Mouse (Mus musculus) regulatory T cell (primary cell): ENCODE results near the gene Gm14190.
"Not testable (repeated sequence)": the region's sequence is repeated elsewhere in the genome, so short reads cannot be mapped to it uniquely, and the experiment has no call there.

Experiments used
- in situ Hi-C: fragments of 300-600 bp; cut with MboI, MseI; formaldehyde crosslinking; loops from one replicate; pipeline ENCODE4 v1.15.1; 2025; ENCODE audit warnings: high pct_unique_total_duplicates

Gm14190 gene

DNA sequence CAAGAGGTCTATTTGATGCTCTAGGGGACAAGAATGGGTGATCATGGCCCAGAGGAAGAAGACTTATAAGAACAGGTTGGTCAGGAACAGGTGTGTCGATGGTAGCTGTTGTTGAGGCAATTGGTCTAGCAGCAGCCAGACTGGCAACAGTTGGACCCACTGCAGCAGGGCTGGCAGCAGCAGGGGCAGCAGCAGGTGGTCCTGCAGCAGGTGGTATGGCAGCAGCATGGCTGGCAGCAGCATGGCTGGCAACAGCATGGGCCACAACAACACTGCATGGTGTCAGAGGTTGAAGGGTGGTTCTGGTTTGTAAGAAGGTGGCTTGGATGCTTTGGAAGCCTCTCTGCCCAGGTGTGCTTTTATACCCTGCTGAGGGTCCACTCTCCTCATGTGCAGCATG is at the start of gene Gm14190:
Gene Gm14190, minus strand, starts transcription at position 278 of the 400 bp plus-strand sequence.
- in situ Hi-C loops = no loop called here

GRCm38 (mm10) chr11:99734190-99734589 is 43.6 kb upstream of the Gm14190 start, which contains the start of gene Gm14180:
TSS of gene Gm14180 (minus strand) at chr11:99734290.
- in situ Hi-C loops = no loop called here

GRCm38 (mm10) chr11:99724061-99724460 is 33.5 kb upstream of the Gm14190 start:
- in situ Hi-C loops = no loop called here

DNA sequence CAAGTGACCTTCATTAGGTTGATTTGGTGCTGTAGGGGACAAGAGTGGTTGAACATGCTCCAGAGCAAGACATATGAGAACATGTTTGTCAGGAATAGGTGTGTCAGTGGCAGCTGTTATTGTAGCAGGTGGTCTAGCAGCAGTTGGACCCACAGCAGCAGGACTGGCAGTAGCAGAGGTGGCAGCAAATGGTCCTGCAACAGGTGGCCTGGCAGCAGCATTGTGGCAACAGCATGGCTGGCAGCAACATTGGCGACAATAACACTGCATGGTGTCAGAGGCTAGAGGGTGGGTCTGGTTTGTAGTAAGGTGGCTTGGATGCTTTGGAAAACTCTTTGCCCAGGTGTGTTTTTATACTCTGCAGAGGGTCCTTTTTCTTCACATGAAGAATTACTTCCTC is 28.2 kb upstream of the Gm14190 start:
- in situ Hi-C loops = no loop called here

DNA sequence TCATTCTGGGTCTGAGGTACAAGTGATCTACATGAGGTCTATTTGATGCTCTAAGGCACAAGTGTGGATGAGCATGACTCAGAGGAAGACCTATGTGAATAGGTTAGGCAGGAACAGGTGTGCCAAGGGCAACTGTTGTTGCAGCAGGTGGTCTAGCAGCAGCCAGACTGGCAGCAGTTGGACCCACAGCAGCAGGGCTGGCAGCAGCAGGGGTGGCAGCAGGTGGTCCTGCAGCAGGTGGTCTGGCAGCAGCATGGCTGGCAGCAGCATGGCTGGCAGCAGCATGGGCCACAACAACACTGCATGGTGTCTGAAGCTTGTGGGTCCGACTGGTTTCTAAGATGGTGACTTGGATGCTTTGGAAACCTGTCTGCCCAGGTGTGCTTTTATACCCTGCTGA is 5.3 kb downstream of the Gm14190 start:
- in situ Hi-C loops = not testable (repeated sequence)

- in situ Hi-C loops = no loop called here
Observed at GRCm38 (mm10) chr11:99683481-99683880, 7.1 kb downstream of the Gm14190 start.

GRCm38 (mm10) chr11:99665860-99666259 is 24.7 kb downstream of the Gm14190 start, which contains the start of gene Krtap4-6:
TSS of gene Krtap4-6 (minus strand) at chr11:99665960.
- in situ Hi-C loops = no loop called here

GRCm38 (mm10) chr11:99662802-99663201 is 27.7 kb downstream of the Gm14190 start:
- in situ Hi-C loops = no loop called here

- in situ Hi-C loops = no loop called here
Observed at GRCm38 (mm10) chr11:99659256-99659655, 31.3 kb downstream of the Gm14190 start.

GRCm38 (mm10) chr11:99658467-99659010 is 32.0 kb downstream of the Gm14190 start, which contains the start of gene Gm11563:
TSS of gene Gm11563 (minus strand) at chr11:99658960.
- in situ Hi-C loops = not testable (repeated sequence)

DNA sequence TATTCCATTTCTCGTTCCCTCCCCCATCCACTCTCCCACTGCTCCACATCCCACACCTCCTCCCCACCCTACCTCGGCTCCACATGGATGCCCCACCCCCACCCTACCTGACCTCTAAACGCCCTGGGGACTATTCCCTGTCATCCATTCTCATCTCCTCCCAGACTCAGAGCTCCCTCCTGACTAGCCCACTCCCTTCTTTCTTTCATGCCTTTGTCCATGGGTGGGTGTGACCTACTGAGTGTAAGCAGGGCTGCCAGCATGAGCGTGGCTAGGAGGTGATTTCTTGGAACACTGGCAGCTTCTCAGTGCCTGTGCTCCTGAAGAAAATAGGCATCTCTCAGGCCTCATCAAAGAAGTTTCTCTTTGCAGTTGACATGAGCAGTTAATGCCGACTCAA is 33.5 kb downstream of the Gm14190 start:
- in situ Hi-C loops = no loop called here

DNA sequence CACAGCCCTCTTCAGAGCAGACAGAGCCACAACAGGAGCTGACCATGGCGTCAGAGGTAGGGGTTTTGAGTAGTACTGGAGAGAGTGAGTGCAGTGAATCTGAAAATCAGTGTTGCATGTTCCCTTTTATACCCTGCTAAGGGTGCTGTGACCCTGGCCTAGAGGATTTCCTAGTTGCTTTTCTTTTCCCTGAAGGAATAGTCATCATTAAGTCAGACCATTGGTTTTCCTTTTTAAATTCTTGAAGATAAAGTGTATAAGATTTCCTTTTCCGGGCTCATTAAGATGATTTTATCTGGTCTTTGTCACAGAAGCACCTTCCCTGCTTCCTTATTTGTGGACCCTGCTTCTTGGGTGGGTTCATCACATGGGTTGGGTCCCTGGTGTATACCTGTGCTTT is 40.4 kb downstream of the Gm14190 start, which contains the start of gene Gm11555:
Gene Gm11555, minus strand, starts transcription at position 101 of the 400 bp plus-strand sequence.
- in situ Hi-C loops = no loop called here

DNA sequence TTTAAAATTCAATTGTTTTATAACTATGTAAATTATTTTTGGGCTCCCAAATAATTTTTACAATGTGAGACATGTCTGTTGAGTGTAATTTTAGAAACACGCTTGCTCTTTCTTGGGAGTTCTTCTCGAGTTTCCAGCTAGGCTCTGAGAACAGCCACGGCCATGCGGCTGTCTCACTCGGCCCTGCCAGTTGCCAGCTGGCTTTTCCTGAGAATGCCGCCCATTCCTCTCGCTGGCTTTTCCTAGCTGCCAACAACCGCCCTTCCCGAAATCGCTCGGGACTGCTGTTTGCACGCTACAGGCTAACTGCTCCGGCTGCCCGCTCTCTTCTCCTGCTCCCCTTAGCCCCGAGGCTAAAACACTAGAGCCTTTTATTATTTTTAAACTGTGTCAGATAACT is 44.1 kb downstream of the Gm14190 start:
- in situ Hi-C loops = no loop called here

GRCm38 (mm10) chr11:99644351-99644750 is 46.2 kb downstream of the Gm14190 start:
- in situ Hi-C loops = no loop called here

DNA sequence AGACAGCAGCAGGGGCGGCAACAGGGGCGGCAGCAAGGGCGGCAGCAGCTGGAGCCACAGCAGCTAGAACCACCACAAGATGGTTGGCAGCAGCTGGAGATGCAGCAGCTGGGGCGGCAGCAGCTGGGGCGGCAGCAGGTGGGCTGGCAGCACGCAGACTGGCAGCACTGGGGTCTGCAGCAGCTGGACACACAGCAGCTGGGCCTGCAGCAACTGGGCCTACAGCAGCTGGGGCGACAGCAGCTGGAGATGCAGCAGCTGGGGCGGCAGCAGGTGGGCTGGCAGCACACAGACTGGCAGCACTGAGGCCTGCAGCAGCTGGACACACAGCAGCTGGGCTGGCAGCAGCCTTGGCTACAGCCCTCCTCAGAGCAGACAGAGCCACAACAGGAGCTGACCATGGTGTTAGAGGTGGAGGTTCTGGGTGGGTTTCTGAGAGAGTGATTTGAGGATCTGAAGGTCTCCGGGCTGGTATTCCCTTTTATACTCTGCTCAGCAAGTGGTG is 46.9 kb downstream of the Gm14190 start, which contains the start of gene Krtap4-7:
Gene Krtap4-7, minus strand, starts transcription at position 455 of the 505 bp plus-strand sequence.
- in situ Hi-C loops = not testable (repeated sequence)

DNA sequence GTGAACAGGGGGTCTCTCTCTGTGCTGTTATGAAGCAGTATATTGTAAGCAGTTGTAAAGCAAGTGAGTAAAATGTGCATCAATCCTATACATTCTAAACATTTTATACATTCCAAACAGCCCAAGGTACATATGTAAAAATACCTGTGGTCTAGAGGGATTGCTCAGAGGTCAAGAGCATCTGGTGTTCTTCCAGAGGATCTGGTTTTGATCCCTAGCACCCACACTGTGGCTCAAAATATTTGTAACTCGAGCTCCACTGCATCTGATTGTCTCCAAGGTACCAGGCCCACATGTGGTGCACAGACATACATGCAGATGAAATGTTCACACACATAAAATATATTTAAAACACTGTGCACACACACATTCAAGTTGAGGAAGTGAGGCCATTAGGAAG is 49.6 kb downstream of the Gm14190 start:
- in situ Hi-C loops = no loop called here
